Mouse (Mus musculus) MEL (cell line): ENCODE results near the gene Tekt2. TPM values are rescaled to one million over a fixed set of nuclear protein-coding genes. Genes with fewer than 3 reads are reported as not detected.

Experiments
- DNase-seq: peaks from one replicate; pipeline ENCODE4 v3.0.0; 2011; ENCODE audit warnings: low read depth, low spot score
- H3K27ac ChIP-seq: 2 replicates; pipeline ENCODE4 v1.5.1; 2012; ENCODE audit warnings: low read depth, mild to moderate bottlenecking, control low read depth, low read length, moderate library complexity; ENCODE audit not compliant: control insufficient read depth
- H3K27me3 ChIP-seq, 2 experiments: fragments of 150-350 bp in 1 of 2; sonication (generic) in 1 of 2; 2 replicates each; pipeline ENCODE4 v1.6.1; 2012; ENCODE audit warnings: low read length in 2 of 2, mild to moderate bottlenecking in 2 of 2, improper control_type of control experiment in 1 of 2, moderate library complexity in 1 of 2; ENCODE audit not compliant: insufficient read depth in 2 of 2, control insufficient read depth in 1 of 2
- H3K36me3 ChIP-seq, 2 experiments: 2 replicates each; pipeline ENCODE4 v1.6.1; 2012 to 2014; ENCODE audit warnings: low read length in 2 of 2, improper control_type of control experiment in 1 of 2, inconsistent platforms in 1 of 2, mild to moderate bottlenecking in 1 of 2; ENCODE audit not compliant: insufficient read depth in 2 of 2, control insufficient read depth in 1 of 2
- H3K4me1 ChIP-seq, 2 experiments: fragments of 150-350 bp in 1 of 2; sonication (generic) in 1 of 2; 2 replicates each; pipeline ENCODE4 v1.6.1; 2012; ENCODE audit warnings: low read length in 2 of 2, improper control_type of control experiment in 1 of 2, mild to moderate bottlenecking in 1 of 2; ENCODE audit not compliant: insufficient read depth in 2 of 2, control insufficient read depth in 1 of 2
- H3K4me3 ChIP-seq, 2 experiments: fragments of 150-350 bp in 1 of 2; sonication (generic) in 1 of 2; 2 replicates each; pipeline ENCODE4 v1.5.1; 2012; ENCODE audit warnings: low read depth in 2 of 2, low read length in 2 of 2, mild to moderate bottlenecking in 2 of 2, moderate library complexity in 2 of 2, control low read depth in 1 of 2, improper control_type of control experiment in 1 of 2; ENCODE audit not compliant: control insufficient read depth in 1 of 2, insufficient read depth in 1 of 2
- H3K79me2 ChIP-seq: 2 replicates; pipeline ENCODE4 v1.6.1; 2012; ENCODE audit warnings: mild to moderate bottlenecking, low read length, moderate library complexity; ENCODE audit not compliant: control insufficient read depth, poor library complexity, insufficient read depth
- H3K9ac ChIP-seq: 2 replicates; pipeline ENCODE4 v1.6.1; 2012; ENCODE audit warnings: low read depth, mild to moderate bottlenecking, control low read depth, low read length, moderate library complexity; ENCODE audit not compliant: control insufficient read depth, poor library complexity, severe bottlenecking
- H3K9me3 ChIP-seq: fragments of 150-350 bp; sonication (generic); replicated peaks from 2 replicates; pipeline ENCODE4 v1.6.1; 2012; ENCODE audit warnings: mild to moderate bottlenecking, low read length, improper control_type of control experiment, moderate library complexity; ENCODE audit not compliant: insufficient read depth
- CTCF ChIP-seq, 3 experiments: IDR thresholded peaks in 2 of 3; conservative IDR thresholded peaks in 1 of 3; 2 replicates each; pipeline ENCODE4 v1.5.1; 2011 to 2012; ENCODE audit warnings: low read length in 3 of 3, low read depth in 2 of 3, mild to moderate bottlenecking in 2 of 3, improper control_type of control experiment in 1 of 3, inconsistent platforms in 1 of 3, mixed read lengths in 1 of 3, moderate library complexity in 1 of 3; ENCODE audit not compliant: control insufficient read depth in 1 of 3, insufficient read depth in 1 of 3, poor library complexity in 1 of 3, severe bottlenecking in 1 of 3
- ELF1 ChIP-seq: IDR thresholded peaks from 2 replicates; pipeline ENCODE4 v1.6.1; 2014; ENCODE audit warnings: low read depth, mild to moderate bottlenecking, inconsistent platforms, low read length, improper control_type of control experiment, moderate library complexity
- ETS1 ChIP-seq: IDR thresholded peaks from 2 replicates; pipeline ENCODE4 v1.6.1; 2012; ENCODE audit warnings: low read depth, mild to moderate bottlenecking, inconsistent platforms, low read length, improper control_type of control experiment, moderate library complexity
- JUND ChIP-seq: IDR thresholded peaks from 2 replicates; pipeline ENCODE4 v1.6.1; 2011; ENCODE audit warnings: low read depth, mild to moderate bottlenecking, improper control_type of control experiment, low read length
- KAT2A ChIP-seq: conservative IDR thresholded peaks from 2 replicates; pipeline ENCODE4 v1.6.1; 2012; ENCODE audit warnings: low read depth, low read length, improper control_type of control experiment, inconsistent platforms
- MEF2A ChIP-seq: IDR thresholded peaks from 2 replicates; pipeline ENCODE4 v1.6.1; 2014; ENCODE audit warnings: low read depth, mild to moderate bottlenecking, inconsistent platforms, low read length, improper control_type of control experiment; ENCODE audit not compliant: poor library complexity, insufficient replicate concordance, severe bottlenecking; ENCODE audit errors: extremely low read depth
- MYC ChIP-seq: IDR thresholded peaks from 2 replicates; pipeline ENCODE4 v1.6.1; 2011; ENCODE audit warnings: low read depth, mild to moderate bottlenecking, low read length, improper control_type of control experiment, moderate library complexity
- RCOR1 ChIP-seq: IDR thresholded peaks from 2 replicates; pipeline ENCODE4 v1.6.1; 2012; ENCODE audit warnings: low read depth, mild to moderate bottlenecking, inconsistent platforms, low read length, improper control_type of control experiment
- SIN3A ChIP-seq: IDR thresholded peaks from 2 replicates; pipeline ENCODE4 v1.6.1; 2012; ENCODE audit warnings: low read length, improper control_type of control experiment, inconsistent platforms
- SMC3 ChIP-seq: IDR thresholded peaks from 2 replicates; pipeline ENCODE4 v1.6.1; 2011; ENCODE audit warnings: low read depth, low read length, improper control_type of control experiment
- ZC3H11A ChIP-seq: IDR thresholded peaks from 2 replicates; pipeline ENCODE4 v1.6.1; 2012; ENCODE audit warnings: low read depth, mild to moderate bottlenecking, inconsistent platforms, low read length, improper control_type of control experiment
- ZMIZ1 ChIP-seq: IDR thresholded peaks from 2 replicates; pipeline ENCODE4 v1.6.1; 2012; ENCODE audit warnings: low read depth, mild to moderate bottlenecking, inconsistent platforms, low read length, improper control_type of control experiment, moderate library complexity
- polyA plus RNA-seq, 2 experiments: library from polyadenylated mRNA; stranded (reverse) in 1 of 2; unstranded in 1 of 2; fragments of >175 nt in 1 of 2; fragments of >200 nt in 1 of 2; gene quantifications; 2 replicates each; pipeline versions ENCODE4 v1.2.1 to v1.2.4; 2012; ENCODE audit warnings: low replicate concordance in 2 of 2, low read depth in 1 of 2; ENCODE audit not compliant: insufficient read length in 2 of 2, insufficient read depth in 1 of 2, missing spikeins in 1 of 2
- total RNA-seq: library from RNA; depleted of rRNA; stranded (reverse); fragments of 300-350 nt; gene quantifications from 2 replicates; pipeline ENCODE4 v1.2.3, GENCODE M21; 2012

Gene Tekt2
- total and polyA plus RNA-seq, 3 experiments = 0.25 TPM; not detected in 2

DNA sequence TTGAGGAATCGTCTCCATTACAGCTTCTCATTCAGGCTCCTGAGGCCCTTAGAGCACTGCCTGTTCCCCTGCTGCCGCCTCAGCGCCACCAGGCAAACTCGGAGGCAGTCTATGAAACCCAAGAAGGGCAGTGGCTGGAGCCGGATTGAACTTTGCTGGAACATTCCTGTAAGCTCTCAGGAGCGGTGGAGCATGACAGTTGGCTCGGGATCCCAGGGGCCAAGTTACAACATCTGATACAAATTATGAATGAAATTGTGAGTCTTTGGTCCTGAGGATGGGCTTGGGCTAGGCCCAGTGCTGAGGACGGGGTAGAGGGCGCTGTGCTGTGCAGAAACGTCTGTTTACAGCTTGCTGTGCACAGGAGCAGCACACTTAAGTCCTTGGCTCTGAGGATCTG is 11.1 kb downstream of the Tekt2 start:
- Histone ChIP-seq H3K9ac (no peak overlapping the region), H3K36me3 (peaks cover 0 to 3% of the 10 kb centered on the region in 2 experiments; a peak in 2 of 4 replicates), H3K9me3 (no peaks in the 10 kb centered on the region), H3K4me3 (no peak overlapping the region), H3K79me2 (no peaks in the 10 kb centered on the region), H3K27me3 (no peaks in the 10 kb centered on the region), H3K27ac (no peak overlapping the region), H3K4me1 (peaks cover 0 to 9% of the 10 kb centered on the region in 2 experiments; a peak in 1 of 4 replicates)
- TF ChIP-seq ETS1 = no peak
- peak in 2 of 3 experiments; percentile 40 to 57; a peak in 5 of 6 replicates for TF ChIP-seq CTCF (IDR thresholded peaks at IDR 0.05 in 2 of 3, conservative IDR thresholded peaks at IDR 0.05 in 1 of 3; ENCODE audit: control insufficient read depth in 1 of 3, insufficient read depth in 1 of 3, low read depth in 2 of 3, low read length in 3 of 3, poor library complexity in 1 of 3, severe bottlenecking in 1 of 3)
- no peak for DNase-seq

DNA sequence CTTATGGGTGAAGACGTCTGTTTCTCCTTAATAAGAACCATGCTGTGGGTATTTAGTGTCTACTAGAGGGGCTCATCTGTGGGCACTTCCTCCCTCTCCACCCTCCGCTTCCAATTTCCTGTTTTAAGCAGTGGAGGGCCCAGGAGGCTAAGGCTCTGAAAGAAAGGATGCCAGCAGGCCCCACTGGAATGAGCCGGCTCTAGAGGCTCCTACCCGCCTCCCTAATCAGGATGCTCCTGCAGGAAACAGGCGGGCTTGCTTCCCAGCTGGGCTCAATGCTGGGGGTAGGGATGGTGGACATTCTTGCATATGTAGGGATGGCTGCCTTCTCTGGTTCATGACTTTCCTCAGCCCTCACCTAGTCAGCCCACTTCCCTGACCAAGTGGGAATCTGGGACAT is 12.3 kb downstream of the Tekt2 start:
- no peaks in the 10 kb centered on the region for H3K79me2 ChIP-seq
- TF ChIP-seq ZMIZ1 = no peak
- TF ChIP-seq MYC = no peak
- TF ChIP-seq KAT2A = no peak
- TF ChIP-seq SMC3 = no peak
- no peak for TF ChIP-seq SIN3A
- no peak for TF ChIP-seq ZC3H11A
- TF ChIP-seq MEF2A = no peak
- TF ChIP-seq, all 39 proteins: peak for 0
- no peak for DNase-seq
- H3K4me3 ChIP-seq = no peak overlapping the region
- H3K4me1 ChIP-seq = peaks cover 0 to 9% of the 10 kb centered on the region in 2 experiments; a peak in 1 of 4 replicates
- no peaks in the 10 kb centered on the region for H3K27me3 ChIP-seq
- peaks cover 0 to 3% of the 10 kb centered on the region in 2 experiments; a peak in 2 of 4 replicates for H3K36me3 ChIP-seq
- H3K9ac ChIP-seq = no peak overlapping the region
- H3K27ac ChIP-seq = no peak overlapping the region
- H3K9me3 ChIP-seq = no peaks in the 10 kb centered on the region

DNA sequence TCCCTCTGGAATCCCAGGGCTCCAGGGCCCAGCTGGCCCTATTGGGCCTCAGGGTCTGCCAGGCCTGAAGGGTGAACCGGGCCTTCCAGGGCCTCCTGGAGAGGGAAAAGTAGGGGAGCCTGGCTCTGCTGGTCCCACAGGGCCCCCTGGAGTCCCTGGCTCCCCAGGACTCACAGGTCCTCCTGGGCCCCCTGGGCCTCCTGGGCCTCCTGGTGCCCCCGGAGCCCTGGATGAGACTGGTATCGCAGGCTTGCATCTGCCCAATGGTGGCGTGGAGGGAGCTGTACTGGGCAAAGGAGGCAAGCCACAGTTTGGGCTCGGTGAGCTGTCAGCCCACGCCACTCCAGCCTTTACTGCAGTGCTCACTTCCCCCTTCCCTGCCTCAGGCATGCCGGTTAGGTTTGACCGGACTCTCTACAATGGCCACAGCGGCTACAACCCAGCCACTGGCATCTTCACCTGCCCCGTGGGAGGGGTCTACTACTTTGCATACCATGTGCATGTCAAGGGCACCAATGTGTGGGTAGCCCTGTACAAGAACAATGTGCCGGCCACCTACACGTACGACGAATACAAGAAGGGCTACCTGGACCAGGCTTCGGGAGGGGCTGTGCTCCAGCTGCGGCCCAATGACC is 13.8 kb downstream of the Tekt2 start:
- TF ChIP-seq RCOR1 = no peak
- TF ChIP-seq JUND = no peak
- TF ChIP-seq ELF1 = no peak
- TF ChIP-seq, all 39 proteins: peak for 0
- no peak overlapping the region for H3K9ac ChIP-seq

More for the DNA sequence above, 13.8 kb downstream of the Tekt2 start:
- no peak for DNase-seq
- H3K79me2 ChIP-seq = no peaks in the 10 kb centered on the region
- no peaks in the 10 kb centered on the region for H3K9me3 ChIP-seq
- H3K27me3 ChIP-seq = no peaks in the 10 kb centered on the region
- H3K4me1 ChIP-seq = peaks cover 0 to 9% of the 10 kb centered on the region in 2 experiments; a peak in 1 of 4 replicates
- H3K27ac ChIP-seq = no peak overlapping the region
- H3K36me3 ChIP-seq = peaks cover 0 to 3% of the 10 kb centered on the region in 2 experiments; a peak in 2 of 4 replicates
- no peak overlapping the region for H3K4me3 ChIP-seq
